Mouse (Mus musculus) adrenal gland, postnatal 4 days (tissue): ENCODE results near the gene Sugp2. TPM values are rescaled to one million over a fixed set of nuclear protein-coding genes. Genes with fewer than 3 reads are reported as not detected.

Experiments
- DNase-seq, 2 experiments: peaks; one replicate each; pipeline ENCODE4 v3.0.0; 2021 to 2022; ENCODE audit warnings: low spot score in 2 of 2, mixed read lengths in 2 of 2
- total RNA-seq, 2 experiments: library from RNA; stranded (reverse); gene quantifications; 2 replicates each; pipeline ENCODE4 v1.2.3; 2021

Sugp2 gene
- total RNA-seq, 2 experiments from 2014 or later, result 54.9 to 62.1 TPM

DNA sequence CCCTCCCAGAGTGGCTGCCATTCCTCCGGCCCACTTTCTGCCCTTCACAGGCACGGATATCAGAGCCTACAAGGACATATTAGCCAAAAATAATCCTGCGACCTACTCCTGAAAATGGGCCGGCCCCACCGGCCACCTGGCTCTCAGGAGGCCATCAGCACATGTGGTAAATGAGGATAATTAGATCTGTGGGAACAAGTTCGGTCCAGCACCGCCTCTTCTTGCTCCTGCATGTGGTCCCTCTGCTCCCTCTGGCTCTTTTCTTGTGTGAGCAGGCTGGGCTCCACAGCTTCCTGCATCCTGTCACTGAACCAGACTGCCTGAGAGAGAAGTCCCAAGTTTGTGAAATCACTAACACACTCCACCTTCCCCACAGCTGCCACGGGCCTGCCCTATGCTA is 45.2 kb downstream of the Sugp2 start:
- no peak for DNase-seq

DNA sequence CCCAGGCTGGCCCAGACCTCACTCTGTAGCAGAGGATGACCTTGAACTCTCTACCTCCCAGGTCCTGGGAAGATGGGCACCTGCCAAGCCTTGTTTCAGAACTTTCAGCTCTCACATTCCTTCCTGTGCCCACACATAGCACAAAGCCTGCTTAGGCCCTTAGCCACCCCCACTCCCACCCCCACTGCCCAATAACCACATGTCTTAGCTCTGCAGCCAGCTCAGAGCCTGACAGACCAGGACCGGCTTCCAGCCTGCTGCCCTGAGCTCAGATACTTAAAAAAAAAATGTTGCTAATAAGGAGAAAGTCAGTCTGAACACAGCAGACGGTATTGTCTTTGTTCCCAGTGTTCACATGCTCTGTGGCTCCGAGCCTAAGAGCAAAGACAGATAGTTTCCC is 47.0 kb downstream of the Sugp2 start:
- DNase-seq, result no peak

DNA sequence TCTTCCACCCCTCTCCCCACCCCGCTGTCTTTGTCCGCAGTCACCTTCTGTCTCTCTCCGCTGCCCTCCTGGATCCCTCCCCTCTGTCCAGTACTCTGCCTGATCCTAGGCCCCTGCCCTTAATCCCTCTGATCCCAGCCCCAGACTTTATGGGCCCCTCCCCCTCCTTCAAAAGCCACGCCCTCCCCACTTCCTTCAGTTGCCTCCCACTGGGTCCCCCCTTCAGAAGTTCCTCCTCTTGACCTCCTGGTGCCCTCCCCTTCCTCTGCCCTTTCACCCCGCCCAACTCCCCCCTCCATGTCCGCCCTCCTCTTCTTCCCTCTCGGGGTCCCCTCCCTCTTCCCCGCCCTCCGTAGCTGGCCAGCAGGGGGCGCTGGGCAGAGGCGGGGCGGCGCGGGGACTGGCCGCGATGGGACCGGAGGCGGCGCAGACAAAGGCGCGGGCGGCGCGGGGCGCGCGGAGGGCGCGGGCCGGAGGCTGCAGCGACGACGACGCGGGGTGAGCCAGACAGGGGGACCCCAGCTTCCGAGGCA is 48.6 kb downstream of the Sugp2 start, which contains the start of gene Homer3:
Gene Homer3, plus strand, starts transcription at position 225 of the 533 bp plus-strand sequence.
- peak; percentile 74 to 86 for DNase-seq

DNA sequence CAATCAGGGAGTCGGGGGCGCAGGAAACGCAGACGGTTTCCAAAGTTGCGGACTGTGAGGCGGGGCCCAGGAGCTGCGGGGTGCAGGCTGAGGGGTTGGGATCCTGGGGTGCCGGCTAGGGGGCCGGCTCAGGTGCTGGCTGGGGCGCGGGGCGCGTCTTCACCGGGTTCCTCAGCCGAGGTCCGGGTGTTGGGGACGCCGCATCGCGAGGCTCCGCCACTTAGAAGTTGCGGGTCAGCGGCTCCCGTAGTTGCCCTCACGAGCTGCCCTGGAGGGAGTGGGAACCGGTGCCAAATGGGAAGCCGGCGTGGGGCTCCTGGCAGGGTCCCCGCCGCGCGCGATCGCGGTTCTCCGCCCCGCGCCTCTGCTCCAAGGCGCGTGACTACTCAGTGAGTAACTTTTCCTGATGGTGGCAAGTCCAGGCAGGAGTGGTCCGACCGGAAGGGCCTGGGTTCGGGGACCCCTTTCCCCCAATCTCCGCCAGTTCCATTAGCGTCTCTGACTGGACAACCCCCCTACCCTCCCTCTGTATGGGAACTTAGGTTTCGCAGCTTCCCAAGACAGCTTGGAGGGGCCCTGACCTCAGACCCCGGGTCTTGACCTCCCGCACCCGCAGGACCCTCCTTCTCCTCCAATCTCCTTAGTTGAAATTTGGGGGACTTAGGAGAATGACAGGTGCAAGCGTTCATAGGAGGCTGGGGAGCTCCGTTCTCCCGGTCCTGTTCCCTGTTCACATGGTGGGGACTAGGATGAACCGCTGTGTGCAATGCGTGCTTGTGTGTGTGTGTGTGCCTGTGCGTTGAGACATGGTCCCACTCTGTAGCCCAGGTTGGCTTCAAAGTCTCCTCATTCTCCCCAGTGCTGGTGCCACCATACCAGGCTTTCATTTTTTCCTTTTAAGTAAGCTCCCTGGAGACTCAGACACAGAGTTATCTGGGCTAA is 49.4 kb downstream of the Sugp2 start:
- no peak for DNase-seq

DNA sequence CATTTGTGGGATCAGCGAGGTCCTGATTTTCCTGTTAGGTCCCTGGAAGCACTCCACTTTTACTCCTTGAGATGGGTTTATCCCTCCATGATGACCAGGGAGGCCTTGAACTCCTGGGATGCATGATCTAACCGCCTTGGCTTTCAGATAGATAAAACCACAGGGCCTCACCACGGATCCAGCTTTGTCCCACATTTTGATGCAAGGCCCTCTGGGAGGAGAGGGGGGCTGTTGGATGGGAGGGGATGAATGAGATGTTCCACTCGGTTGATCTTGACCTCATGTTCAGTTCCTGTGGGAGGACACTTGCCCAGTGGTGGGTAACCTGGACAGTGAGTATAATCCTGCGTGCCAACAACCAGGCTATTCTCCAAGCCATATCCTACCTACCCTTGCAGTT is 50.4 kb downstream of the Sugp2 start:
- DNase-seq, result no peak

DNA sequence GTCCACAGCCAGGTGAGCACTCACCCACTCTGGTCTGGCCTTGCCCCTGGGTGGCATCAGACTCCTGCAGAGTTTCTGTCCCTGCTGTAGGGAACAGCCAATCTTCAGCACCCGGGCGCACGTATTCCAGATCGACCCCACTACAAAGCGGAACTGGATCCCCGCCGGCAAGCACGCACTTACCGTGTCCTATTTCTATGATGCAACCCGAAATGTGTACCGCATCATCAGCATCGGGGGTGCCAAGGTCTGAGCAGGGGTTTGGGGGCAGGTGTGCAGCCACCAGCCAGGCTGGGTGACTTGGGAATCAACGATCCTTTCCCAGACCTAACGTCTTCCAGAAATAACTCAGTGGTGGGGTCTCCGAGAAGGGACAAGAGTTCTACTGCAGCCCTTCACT is 51.3 kb downstream of the Sugp2 start:
- no peak for DNase-seq

DNA sequence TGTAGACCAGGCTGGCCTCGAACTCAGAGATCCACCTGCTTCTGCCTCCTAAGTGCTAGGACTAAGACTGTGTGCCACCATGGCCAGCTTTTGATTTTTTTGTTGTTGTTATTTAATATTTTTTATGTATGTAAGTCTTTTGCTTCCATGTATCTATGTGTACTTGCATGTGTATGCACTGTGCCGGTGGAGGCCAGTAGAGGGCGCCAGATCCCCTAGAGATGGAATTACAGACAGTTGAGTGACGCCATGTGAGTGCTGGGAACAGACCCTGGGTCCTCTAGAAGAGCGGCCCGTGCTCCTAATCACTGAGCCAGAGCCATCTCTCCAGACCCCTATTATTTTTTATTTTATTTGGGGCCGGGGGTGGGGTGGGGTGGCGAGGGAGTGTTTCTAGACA is 52.7 kb downstream of the Sugp2 start:
- DNase-seq, result no peak

DNA sequence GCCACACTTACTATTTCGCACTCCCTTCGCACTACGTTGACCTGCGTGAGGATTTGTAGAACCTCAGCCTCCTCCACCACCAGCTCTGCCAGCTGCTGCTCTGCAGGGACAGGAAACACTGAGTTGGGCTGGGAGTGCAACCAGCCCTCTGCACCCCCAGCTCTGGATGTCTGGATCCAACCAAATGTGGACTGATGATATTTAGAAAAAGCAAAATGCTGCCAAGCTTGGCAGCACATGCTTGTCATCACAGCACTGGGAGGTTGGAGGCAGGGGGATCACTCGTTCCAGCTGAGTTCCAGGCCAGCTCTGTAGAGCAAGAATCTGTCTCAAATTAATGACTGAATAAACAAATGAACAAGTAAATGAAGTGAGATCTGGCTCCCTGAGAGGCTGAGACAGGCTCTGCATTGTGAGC is 60.0 kb downstream of the Sugp2 start:
- DNase-seq, result no peak

DNA sequence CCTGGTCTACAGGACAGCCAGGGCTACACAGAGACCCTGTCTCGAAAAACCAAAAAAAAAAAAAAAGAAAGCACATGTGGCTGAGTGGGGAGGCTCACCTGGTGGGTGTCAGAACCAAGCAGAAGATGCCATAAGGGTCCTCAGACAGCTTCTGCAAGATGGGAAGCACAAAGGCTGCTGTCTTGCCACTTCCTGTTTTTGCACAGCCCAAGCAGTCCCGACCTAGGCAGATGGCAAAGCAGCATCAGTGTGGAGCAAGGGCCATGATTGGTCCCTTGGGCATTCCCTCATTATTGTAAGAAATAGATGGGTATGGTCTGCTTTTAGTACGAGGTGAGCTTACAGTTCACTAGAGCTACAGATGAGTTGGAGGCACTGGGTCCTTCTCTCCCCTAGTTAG is 66.9 kb downstream of the Sugp2 start:
- DNase-seq, result no peak

DNA sequence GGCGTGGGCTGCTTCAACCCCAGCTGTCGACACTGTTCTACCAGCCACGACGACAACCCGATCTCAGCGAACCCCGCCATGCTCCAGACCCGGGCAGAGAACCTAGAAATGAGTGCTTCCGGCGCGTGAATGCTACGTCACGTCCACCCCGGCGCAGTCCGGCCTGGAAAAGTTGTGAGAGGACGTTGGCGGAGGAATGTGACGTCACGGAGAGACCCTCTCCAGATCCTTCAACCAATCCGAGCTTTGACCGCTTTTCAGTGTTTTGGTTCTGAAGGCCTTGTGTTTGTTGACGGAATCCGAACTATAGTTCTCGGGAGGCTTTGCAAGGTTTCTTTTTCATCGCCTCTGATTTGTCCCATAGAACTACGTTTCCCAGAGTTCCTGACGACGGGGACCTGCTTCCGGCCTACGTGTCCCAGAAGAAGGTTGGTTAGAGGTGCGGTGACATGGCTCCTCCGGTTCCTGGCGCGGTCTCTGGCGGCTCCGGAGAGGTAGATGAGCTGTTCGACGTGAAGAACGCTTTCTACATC is 68.4 kb downstream of the Sugp2 start, which contains the start of the genes Ddx49 and Cope:
Gene Ddx49, minus strand, starts transcription at position 132 of the 533 bp plus-strand sequence.
Gene Cope, plus strand, starts transcription at position 161 of the 533 bp plus-strand sequence.
- peak; percentile 74 to 89 for DNase-seq

DNA sequence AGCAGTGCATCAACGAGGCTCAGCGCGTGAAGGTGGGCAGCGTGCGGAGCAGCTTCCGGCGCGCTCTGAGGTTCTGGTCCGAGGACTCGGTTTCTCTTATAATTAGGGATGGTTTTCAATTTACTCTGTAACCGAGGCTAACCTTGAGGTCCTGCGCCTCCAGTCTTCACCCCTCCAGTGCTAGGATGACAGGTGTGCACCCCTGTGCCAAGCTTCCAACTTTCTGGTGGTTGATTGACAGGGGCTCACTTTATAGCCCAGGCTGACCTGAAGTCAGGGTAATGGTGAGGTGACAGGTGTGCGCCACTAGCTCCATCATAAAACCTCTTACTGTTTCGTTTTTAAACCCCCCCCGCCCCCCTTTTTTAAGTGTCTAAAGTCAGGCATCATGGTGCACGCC is 68.9 kb downstream of the Sugp2 start:
- no peak for DNase-seq

DNA sequence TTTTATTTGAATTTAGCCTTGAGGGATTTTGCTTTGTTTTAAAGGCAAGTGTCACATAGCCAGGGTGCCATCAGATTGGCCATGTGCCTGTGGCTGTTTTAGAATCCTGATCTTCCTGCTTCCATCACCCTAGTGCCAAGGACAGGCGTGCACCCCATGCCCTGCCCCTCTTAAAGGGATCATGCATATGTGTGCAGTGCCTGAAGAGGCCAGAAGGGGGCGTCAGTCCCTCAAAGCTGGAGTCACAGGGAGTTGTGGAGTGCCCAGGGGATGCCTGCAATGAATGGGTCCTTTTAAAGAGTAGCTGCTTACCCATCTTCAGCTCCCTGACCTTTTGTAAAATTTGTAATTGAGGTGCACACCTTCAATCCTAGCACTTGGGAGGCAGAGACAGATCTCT is 75.3 kb downstream of the Sugp2 start:
- DNase-seq, result no peak

DNA sequence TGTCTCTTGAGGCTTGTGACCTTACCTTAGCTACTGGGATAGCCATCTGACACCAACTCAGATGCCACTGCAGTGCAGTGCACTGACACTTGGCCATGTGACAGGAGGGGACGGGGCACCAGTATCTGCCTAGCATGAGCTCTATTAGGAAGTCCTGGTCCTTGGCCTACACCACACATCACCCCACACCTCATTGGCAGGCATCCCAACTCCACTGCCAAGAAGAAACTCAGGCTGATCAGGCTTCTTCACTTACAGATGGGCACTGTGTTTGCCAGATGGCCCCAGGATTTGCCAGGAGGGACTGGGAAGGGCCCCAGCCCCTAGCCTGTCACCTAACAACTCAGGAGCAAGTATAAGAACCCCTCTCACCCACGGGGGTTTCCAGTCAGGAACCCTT is 79.4 kb downstream of the Sugp2 start:
- DNase-seq, result no peak

DNA sequence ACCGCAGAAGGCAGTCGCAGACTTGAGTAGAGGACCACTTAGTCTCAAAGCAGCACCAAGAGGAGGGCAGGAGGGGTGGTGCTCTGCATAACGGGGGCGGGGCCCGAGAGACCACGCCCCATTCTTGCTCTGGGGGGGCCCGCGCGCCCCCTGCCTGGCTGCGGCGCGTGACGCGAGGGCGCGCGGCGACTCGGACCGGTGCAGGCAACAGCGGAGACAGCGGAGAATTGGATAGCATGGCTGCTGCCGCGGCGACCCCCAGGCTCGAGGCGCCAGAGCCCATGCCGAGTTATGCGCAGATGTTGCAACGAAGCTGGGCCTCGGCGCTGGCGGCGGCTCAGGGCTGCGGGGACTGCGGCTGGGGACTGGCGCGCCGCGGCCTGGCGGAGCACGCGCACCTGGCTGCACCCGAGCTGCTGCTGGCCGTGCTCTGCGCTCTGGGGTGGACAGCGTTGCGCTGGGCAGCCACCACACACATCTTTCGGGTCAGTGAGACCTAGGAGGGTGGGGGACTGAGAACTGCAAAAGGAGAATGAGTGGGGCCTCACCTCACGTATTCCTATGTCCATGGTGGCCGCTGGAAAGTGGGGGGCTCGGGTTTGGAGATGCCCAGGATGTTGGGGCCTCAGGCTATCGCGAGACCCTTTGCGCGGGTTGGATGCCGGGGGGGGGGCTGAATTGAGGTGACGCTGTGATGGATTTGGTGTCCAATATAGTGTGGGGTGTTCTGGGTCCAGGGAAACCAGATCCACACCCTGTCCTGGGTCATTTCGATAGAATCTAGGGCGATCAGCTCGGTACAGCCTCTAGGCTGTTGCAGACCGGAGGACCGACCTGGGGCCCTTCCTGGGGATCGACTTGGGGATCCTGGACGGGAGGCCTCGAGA is 81.8 kb downstream of the Sugp2 start, which contains the start of gene Cers1:
Gene Cers1, plus strand, starts transcription at position 152 of the 887 bp plus-strand sequence.
- DNase-seq, result peak in 1 of 2 experiments; percentile 44

DNA sequence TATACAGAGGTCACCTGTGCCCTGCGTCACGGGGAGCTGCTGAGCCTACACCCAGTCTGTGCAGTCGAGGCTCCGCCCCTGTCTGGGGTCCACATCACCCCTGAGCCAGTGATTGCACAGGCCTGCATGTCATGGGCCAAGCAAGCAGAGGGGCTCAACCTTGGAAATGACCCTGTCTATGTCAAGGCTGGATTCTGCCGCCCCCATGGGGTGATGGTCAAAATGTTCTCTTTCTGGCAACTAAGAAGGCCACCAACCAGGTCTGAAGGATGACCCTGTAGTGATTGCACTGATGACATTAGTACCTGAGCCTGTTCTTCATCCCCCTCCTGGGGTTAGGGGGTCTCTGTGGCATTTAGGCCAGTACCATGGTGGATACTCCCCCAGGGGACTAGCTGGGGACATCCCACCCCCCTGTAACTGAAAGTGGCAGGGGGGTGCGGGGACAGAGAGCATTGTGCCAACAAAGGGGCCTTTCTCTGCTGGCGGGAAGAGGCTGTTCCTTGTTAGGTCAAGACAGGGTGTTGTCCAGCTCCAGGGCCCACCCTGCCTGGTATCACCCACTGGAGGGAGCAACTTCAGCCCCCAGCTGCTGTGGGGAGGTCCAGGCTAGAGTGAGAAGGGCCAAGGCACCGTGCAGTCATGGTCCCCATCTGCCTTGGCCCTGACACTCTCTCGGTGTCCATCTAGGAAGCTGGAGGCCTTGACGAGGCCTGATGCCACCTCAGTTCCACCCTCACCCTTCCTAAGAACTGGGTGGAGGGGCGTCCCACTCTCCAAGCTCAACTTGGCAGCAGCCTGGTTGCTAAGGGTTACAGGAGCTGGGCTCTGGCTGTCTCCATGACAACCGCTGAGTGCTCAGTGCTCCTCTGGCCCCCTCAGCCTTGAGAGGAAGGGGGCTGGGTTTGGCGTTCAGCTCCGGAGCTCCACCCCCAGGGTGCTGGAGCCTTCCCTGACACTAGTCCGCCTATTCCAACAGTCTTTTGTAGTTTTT is 82.8 kb downstream of the Sugp2 start:
- DNase-seq, result no peak

DNA sequence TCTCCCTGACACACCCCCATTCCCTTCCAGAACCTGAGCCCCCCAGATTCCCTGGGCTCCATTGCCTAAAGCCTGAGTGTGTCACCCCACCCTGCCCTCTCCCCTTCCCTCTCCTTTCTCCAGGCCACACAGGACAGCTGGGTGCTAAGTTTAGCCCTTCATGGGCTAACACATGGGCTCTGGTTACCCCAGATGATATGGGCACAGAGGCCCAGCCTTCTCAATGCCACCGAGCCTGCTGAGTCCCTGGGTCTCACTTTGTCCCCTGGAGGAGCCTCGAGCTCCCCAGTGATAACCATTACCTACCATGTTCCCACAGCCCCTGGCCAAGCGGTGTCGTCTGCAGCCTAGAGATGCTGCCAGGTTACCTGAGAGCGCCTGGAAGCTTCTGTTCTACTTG is 83.8 kb downstream of the Sugp2 start:
- DNase-seq, result no peak

DNA sequence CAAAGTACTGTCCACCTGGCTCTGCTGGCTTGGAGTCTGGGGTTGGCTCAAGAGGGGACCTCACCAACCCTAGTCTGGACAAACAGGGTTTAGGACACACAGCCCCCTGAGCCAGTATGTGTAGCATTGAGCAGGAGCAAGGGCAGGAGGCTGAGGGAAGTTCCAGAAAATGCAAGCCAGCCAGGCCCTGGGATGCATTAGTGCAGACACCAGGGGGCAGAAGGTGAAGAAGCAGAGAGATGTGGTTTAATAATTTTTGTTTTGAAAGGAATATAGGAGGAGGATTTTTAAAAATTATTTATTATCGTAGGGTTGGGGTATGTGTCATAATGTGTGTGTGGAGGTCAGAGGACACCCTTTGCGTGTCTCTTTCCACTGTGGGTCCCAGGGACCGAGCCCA is 89.7 kb downstream of the Sugp2 start:
- no peak for DNase-seq

DNA sequence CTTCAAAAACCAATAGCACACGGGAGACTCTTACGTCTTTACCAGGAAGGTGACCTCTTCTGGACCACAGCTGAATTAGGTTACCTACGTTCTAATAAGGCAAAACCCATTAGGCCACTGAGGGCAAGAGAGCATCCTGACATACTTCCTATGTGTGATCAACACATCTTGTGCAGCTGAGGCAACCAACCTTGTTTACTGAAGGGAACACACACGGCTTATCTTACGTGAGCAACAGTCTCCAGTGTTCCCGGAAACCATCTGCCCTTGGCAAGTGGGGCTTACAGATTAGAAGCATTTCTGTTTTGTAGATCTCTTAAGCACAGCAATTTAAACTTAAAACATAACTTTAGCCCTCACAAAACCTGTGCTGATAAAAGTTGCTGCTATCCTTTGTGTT is 93.5 kb downstream of the Sugp2 start:
- DNase-seq, result no peak

DNA sequence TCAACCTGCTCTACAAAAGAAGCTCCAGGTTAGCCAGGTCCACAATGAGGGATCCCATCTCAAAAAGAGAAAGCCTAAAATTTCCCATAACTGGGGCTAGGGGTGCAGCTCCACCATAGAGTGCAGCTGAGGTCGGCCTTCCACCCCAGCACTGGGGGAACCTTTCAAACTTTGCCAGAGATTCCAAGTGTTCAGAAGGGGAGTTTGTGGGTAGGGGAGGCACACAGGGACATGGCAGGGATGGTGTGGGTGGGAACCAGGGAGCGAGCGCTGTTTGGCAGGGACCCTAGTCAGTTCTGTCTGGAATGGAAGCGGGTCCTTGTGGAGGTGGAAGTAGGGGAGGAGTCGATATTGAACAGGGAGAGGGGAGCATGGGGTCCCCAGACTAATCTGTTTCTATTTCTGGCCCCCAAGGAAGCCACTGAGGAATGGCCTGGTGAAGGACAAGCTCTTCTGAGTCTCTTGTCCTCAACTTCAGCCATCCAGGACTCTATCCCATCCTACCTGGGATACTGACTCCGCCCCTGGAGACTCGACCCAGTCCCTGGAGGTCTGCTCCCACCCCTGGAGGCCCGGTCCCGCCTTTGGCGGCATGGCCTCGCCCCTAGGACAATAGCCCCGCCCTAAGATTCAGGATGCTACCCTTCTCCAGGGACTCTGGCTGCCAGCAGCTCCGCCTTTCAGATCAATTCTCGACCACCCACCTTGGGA is 95.3 kb downstream of the Sugp2 start, which contains the start of gene Gdf1:
Gene Gdf1, plus strand, starts transcription at position 694 of the 711 bp plus-strand sequence.
- no peak for DNase-seq
